Mouse (Mus musculus): Measurements from ENCODE around the gene Hint1.

Gene Hint1

GRCm38 (mm10) chr11:54861471-54862420 is 4.4 kb upstream of the Hint1 start:
- DNase-seq (ENCODE audit: low spot score in 2 of 2): no peak

DNA sequence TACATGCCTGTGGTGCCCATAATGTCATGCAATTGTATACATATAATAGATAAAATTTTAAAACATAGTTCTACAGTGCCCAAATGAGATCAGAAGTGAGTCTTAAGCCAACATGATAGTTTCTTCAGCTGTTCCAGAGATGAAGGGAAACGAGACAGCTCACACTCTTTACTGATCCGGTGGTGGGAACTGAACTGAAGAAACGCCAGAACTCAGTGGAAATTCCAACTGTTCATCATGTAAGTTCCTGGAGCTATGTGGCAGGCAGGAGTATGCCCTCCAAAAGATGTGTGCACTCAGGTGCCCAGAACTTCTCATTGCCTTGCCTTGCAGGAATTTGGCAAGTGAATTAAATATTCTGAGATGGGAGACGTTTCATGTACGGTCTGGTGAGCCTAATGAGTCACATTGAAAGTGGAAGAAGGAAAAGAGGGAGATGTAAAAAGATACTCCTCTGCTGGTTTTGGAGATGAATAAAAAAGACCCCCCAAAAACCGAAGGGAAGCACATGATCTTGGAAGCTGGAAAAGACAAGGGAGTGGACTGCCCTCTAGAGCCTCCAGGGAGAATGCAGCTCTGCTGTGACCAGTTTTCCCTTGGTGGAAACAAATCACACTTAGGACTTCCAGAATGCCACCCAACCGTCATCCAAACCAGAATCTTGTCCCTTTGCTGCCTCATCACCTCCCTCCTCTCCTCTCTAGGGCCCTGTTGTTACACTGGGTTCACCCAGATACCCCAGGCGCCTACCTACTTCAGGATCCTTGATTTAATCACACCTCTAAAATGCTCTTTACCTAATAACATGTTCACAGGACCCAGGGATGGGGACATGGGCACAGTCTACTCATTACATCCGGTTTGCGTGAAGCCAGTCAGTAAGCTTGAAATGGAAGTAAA is 3.3 kb upstream of the Hint1 start:
- DNase-seq (ENCODE audit: low spot score in 2 of 2): peak in 1 of 2 experiments; percentile 36

GRCm38 (mm10) chr11:54865330-54866085 is 675 bp upstream of the Hint1 start:
- no peak for DNase-seq (ENCODE audit: low spot score in 2 of 2)

DNA sequence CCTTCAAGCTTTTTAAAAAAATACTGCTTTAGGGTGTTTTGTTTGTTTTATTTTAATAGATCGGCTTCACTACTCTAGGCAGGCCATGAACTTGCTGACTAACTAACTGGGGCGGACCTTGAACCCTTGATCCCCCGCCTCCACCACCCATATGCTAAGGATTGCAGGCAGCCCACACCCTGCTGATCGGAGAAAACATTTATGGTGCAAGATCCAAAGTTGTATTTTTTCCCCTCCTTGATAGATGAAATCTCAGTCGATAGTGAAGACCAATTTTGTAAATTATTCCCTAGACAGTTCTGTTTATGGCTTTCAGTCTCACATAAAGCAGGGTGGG is 834 bp downstream of the Hint1 start:
- no peak for DNase-seq (ENCODE audit: low spot score in 2 of 2)

GRCm38 (mm10) chr11:54867903-54868434 is 1.8 kb downstream of the Hint1 start:
- DNase-seq (ENCODE audit: low spot score in 2 of 2): no peak

GRCm38 (mm10) chr11:54868445-54868844 is 2.3 kb downstream of the Hint1 start:
- DNase-seq (ENCODE audit: low spot score in 2 of 2): no peak

GRCm38 (mm10) chr11:54869318-54869717 is 3.1 kb downstream of the Hint1 start:
- no peak for DNase-seq (ENCODE audit: low spot score in 2 of 2)

GRCm38 (mm10) chr11:54871831-54872537 is 5.8 kb downstream of the Hint1 start:
- peak in 1 of 2 experiments; percentile 24 for DNase-seq (ENCODE audit: low spot score in 2 of 2)

GRCm38 (mm10) chr11:54876031-54876430 is 9.8 kb downstream of the Hint1 start:
- no peak for DNase-seq (ENCODE audit: low spot score in 2 of 2)

GRCm38 (mm10) chr11:54878893-54879292 is 12.7 kb downstream of the Hint1 start:
- DNase-seq (ENCODE audit: low spot score in 2 of 2): no peak

GRCm38 (mm10) chr11:54879434-54879833 is 13.3 kb downstream of the Hint1 start:
- no peak for DNase-seq (ENCODE audit: low spot score in 2 of 2)

DNA sequence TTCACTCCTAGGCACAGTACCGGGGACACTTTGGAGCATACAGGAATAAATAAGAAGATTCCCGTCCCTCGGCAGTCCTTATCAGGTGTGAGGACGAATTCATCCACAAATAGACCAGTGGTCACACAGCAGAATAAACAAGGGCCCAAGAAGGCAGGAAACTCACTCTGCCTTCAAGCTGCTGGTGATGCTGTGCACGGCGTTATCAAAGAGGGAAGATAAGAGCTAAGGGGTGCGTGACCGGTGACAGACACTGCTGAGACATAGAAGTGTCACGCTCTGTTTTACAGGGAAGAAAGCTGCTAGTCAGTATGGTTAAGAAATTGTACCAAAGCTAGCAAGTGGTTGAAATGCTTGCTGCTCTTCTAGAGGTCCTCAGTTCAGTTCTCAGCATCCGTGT is 13.7 kb downstream of the Hint1 start:
- DNase-seq (ENCODE audit: low spot score in 2 of 2): no peak

GRCm38 (mm10) chr11:54881051-54881474 is 14.9 kb downstream of the Hint1 start:
- no peak for DNase-seq (ENCODE audit: low spot score in 2 of 2)

- DNase-seq (ENCODE audit: low spot score in 2 of 2): no peak
Measured at GRCm38 (mm10) chr11:54882671-54883070, 16.5 kb downstream of the Hint1 start.

- no peak for DNase-seq (ENCODE audit: low spot score in 2 of 2)
Measured at GRCm38 (mm10) chr11:54884197-54884828, 18.1 kb downstream of the Hint1 start.

GRCm38 (mm10) chr11:54884937-54885336 is 18.8 kb downstream of the Hint1 start:
- DNase-seq (ENCODE audit: low spot score in 2 of 2): no peak

DNA sequence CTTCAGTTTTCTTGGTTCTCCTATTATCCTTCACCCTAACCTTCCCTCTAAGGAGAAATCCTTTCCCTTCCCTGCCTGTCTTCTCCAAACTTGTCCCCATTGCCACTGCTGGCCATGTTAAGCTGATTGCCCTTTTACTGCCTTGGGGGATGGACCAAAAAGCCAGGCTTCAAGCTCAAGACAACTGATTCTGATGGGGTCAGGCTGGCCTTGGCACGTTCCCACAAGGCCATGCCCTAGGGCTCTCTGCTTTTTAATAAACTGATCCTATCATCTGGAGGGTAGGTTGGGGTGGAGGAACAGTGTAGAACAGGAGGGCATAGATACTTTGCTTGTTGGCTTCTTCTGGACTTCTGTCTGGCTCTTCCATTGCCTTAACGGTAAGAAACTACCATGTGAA is 19.2 kb downstream of the Hint1 start:
- DNase-seq (ENCODE audit: low spot score in 2 of 2): no peak

DNA sequence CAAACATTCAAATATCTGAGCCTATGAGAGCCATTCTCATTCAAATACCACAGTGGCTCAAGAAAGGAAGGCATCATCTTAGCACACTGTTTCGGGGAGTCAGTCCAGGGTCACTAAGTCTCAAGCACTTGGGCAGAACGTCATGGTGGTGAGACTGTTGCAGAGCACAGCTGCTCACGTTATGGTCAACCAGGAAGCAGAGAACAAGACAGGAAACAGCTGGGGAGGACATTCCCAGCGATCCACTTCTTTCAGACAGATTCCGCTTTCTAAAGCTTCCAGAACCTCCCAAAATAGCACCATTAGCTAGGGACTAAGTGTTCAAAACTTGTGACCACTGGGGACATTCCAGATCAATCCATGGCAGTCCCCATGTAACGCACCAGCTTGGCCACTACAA is 21.7 kb downstream of the Hint1 start:
- no peak for DNase-seq (ENCODE audit: low spot score in 2 of 2)

DNA sequence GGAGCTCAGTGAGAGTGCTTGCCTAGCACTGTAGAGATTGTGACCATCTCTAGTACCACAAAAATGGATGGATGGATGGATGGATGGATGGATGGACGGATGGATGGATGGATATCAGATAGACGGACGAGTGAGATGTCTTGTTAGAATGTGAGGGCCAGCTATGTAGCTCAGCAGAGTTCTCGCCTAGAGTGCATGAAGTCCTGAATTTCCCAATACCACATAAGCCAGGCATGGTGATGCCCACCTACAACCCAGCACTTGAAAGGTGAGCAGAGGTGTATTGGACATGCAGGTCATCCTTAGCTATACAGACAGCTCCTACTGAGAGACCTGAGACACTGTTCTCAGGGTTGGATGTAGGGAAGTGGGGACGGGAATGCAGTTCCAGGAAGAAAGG is 25.2 kb downstream of the Hint1 start:
- no peak for DNase-seq (ENCODE audit: low spot score in 2 of 2)

- DNase-seq (ENCODE audit: low spot score in 2 of 2): no peak
Measured at GRCm38 (mm10) chr11:54892091-54892490, 25.9 kb downstream of the Hint1 start.

Measured in right cerebral cortex, postnatal 36 days (tissue).